Mouse (Mus musculus) liver, embryonic 15.5 days (tissue): ENCODE results near the gene Pbrm1. TPM values are rescaled to one million over a fixed set of nuclear protein-coding genes. Genes with fewer than 3 reads are reported as not detected.
A peak's percentile ranks its signal among the peaks of the same experiment; 100 is the strongest.

Experiments used
- ATAC-seq: fragments of 200-750 bp; cut with Nextera tagmentation; 2 replicates; pipeline ENCODE4 v1.8.0; 2017; ENCODE audit warnings: moderate number of reproducible peaks, mild to moderate bottlenecking, moderate library complexity; ENCODE audit not compliant: insufficient read depth
- H3K27ac ChIP-seq: fragments of 300-500 bp; sonication (generic); replicated peaks from 2 replicates; pipeline ENCODE4 v1.5.1; 2015; ENCODE audit warnings: mild to moderate bottlenecking, inconsistent platforms
- H3K27me3 ChIP-seq: fragments of 300-500 bp; sonication (generic); 2 replicates; pipeline ENCODE4 v1.6.1; 2015; ENCODE audit warnings: mild to moderate bottlenecking, inconsistent platforms
- H3K36me3 ChIP-seq: fragments of 300-500 bp; sonication (generic); replicated peaks from 2 replicates; pipeline ENCODE4 v1.6.1; 2015; ENCODE audit warnings: moderate library complexity, mild to moderate bottlenecking, inconsistent platforms
- H3K4me1 ChIP-seq: fragments of 300-500 bp; sonication (generic); replicated peaks from 2 replicates; pipeline ENCODE4 v1.6.1; 2015; ENCODE audit warnings: inconsistent platforms
- H3K4me2 ChIP-seq: fragments of 300-500 bp; sonication (generic); 2 replicates; pipeline ENCODE4 v1.6.1; 2015; ENCODE audit warnings: moderate library complexity, mild to moderate bottlenecking, inconsistent platforms
- H3K4me3 ChIP-seq: fragments of 300-500 bp; sonication (generic); replicated peaks from 2 replicates; pipeline ENCODE4 v1.5.1; 2015; ENCODE audit warnings: mild to moderate bottlenecking, inconsistent platforms
- H3K9ac ChIP-seq: fragments of 300-500 bp; sonication (generic); 2 replicates; pipeline ENCODE4 v1.6.1; 2015; ENCODE audit warnings: moderate library complexity, mild to moderate bottlenecking, inconsistent platforms
- H3K9me3 ChIP-seq: fragments of 300-500 bp; sonication (generic); replicated peaks from 2 replicates; pipeline ENCODE4 v1.6.1; 2016; ENCODE audit warnings: inconsistent platforms
- WGBS: fragments of 180-500 bp; shearing (Covaris S2); methylation state at CpG from one replicate; pipeline ENCODE4 v1.1.7; 2015; ENCODE audit warnings: mixed read lengths; ENCODE audit not compliant: insufficient replicate concordance; 5-methylcytosine and 5-hydroxymethylcytosine counted together
- polyA plus RNA-seq: library from polyadenylated mRNA; unstranded; fragments of >200 nt; fragmentation: Nextera tagmentation; extraction: Ambion mirVana; gene quantifications from 2 replicates; pipeline ENCODE4 v1.2.1, GENCODE M21; 2015

Pbrm1 gene
- polyA plus RNA-seq, 1 experiment from 2014 or later, result 53.3 TPM

- Histone ChIP-seq H3K9me3 (no peaks in the 10 kb centered on the region), H3K27me3 (no peaks in the 10 kb centered on the region), H3K4me3 (peak overlapping the region; percentile 37), H3K4me2 (peak overlapping the region; percentile 59), H3K27ac (peak overlapping the region; percentile 81), H3K4me1 (peaks cover 67% of the 10 kb centered on the region), H3K36me3 (peaks cover 34% of the 10 kb centered on the region), H3K9ac (peak overlapping the region; percentile 35; the same call in 1 of the 2 replicates)
- WGBS, result 57% methylated on average over 8 of the region's 8 CpGs
- ATAC-seq, result no peak
Observed at GRCm38 (mm10) chr14:31126826-31127225, 107.9 kb downstream of the Pbrm1 start.

DNA sequence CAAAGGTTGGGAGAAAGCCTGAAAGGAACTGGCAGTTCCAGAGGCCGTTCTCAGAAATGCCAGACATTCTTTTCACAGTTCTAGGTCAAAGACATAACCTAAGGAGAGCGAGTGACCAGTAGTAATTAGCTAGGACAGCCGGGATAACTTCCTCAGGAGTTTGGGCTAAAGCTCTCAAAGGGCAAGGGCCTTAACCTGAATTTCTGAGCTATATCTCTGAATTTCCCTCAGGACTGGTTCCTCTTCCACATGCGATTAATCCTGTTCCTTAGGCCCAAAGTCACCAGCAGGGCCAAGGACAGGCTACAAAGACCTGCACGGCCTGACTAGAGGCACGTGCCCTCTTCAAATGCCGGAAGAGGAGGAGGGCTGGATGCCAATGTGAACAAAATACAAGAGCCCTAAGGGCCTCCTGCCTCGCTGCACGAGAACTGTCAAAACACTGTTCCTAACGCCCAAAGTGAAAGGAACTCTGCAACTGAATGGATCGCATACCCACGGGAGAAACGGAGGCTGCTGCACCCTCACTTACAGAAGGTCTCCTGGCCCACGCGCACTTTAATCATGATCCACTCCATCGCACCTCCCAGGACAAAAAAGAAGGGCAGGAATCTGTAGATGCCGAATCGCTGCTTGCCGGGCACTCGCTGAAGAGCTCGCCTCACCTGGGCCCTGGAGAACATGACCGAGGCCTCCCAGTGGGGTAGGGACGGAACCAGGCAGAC is 109.3 kb downstream of the Pbrm1 start:
- Histone ChIP-seq H3K36me3 (peaks cover 22% of the 10 kb centered on the region), H3K9ac (peak overlapping the region; percentile 83), H3K27me3 (no peaks in the 10 kb centered on the region), H3K4me1 (peaks cover 81% of the 10 kb centered on the region), H3K27ac (peak overlapping the region; percentile 87), H3K4me2 (peak overlapping the region; percentile 100), H3K4me3 (peak overlapping the region; percentile 75), H3K9me3 (no peaks in the 10 kb centered on the region)
- 1% methylated on average over 23 of the region's 23 CpGs for WGBS
- ATAC-seq, result peak; percentile 13

GRCm38 (mm10) chr14:31128826-31129219 is 109.9 kb downstream of the Pbrm1 start, which contains the start of gene Smim4:
Gene Smim4 (minus strand): TSS chr14:31128956.
- H3K4me2 ChIP-seq, result peak within 1 kb of the TSS; percentile 100
- peaks cover 87% of the 10 kb centered on the region for H3K4me1 ChIP-seq
- H3K9ac ChIP-seq, result peak within 1 kb of the TSS; percentile 83
- 0% methylated on average over 33 of the region's 33 CpGs for WGBS
- H3K36me3 ChIP-seq, result peaks cover 17% of the 10 kb centered on the region
- no peaks in the 10 kb centered on the region for H3K9me3 ChIP-seq
- peak within 1 kb of the TSS; percentile 75 for H3K4me3 ChIP-seq
- peak; percentile 90 for ATAC-seq
- H3K27me3 ChIP-seq, result no peaks in the 10 kb centered on the region
- H3K27ac ChIP-seq, result peak within 1 kb of the TSS; percentile 87

DNA sequence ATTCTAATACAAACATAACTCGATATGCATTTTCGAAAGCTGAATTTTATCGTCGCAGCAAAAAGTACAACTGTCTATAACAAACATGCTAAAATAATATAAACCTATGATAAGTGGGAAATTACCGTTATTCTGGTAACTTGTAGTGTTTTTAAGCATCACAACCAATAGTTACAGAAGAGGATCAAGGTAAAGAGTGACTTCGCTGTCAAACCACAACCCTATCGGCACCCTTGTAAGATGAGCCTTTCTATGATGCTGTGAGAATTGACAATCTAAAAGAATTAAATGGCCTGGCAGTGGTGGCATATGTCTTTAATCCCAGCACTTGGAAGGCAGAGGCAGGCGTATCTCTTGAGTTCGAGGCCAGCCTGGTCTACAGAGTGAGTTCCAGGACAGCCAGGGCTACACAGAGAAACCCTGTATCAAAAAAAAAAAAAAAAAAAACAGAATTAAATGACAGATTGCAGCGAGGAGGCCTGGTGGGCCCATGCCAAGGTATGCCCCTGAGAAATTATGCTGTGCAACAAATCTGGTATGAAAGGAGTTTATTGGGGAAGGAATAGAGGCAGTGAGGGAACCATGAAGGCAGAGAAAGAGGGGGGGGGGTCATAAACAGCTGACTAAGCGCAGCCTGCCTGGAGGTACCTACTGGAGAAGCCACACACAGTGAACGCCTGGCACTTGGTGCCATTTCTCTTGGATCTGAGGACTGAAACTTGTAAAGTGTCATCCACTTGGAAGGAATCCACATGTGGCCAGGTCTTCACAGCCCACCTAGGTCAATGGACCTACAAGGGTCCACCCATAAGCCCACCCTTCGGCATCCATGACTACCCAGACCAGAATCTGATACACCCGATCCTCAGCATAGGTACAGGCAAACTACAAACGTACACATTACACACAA is 110.6 kb downstream of the Pbrm1 start:
- H3K4me3 ChIP-seq, result peak overlapping the region; percentile 75
- H3K9ac ChIP-seq, result no peak overlapping the region
- H3K9me3 ChIP-seq, result no peaks in the 10 kb centered on the region
- 52% methylated on average over 15 of the region's 15 CpGs for WGBS
- peaks cover 89% of the 10 kb centered on the region for H3K4me1 ChIP-seq
- peak overlapping the region; percentile 100 for H3K4me2 ChIP-seq
- no peaks in the 10 kb centered on the region for H3K27me3 ChIP-seq
- ATAC-seq, result no peak
- H3K27ac ChIP-seq, result peak overlapping the region; percentile 78
- peaks cover 19% of the 10 kb centered on the region for H3K36me3 ChIP-seq

DNA sequence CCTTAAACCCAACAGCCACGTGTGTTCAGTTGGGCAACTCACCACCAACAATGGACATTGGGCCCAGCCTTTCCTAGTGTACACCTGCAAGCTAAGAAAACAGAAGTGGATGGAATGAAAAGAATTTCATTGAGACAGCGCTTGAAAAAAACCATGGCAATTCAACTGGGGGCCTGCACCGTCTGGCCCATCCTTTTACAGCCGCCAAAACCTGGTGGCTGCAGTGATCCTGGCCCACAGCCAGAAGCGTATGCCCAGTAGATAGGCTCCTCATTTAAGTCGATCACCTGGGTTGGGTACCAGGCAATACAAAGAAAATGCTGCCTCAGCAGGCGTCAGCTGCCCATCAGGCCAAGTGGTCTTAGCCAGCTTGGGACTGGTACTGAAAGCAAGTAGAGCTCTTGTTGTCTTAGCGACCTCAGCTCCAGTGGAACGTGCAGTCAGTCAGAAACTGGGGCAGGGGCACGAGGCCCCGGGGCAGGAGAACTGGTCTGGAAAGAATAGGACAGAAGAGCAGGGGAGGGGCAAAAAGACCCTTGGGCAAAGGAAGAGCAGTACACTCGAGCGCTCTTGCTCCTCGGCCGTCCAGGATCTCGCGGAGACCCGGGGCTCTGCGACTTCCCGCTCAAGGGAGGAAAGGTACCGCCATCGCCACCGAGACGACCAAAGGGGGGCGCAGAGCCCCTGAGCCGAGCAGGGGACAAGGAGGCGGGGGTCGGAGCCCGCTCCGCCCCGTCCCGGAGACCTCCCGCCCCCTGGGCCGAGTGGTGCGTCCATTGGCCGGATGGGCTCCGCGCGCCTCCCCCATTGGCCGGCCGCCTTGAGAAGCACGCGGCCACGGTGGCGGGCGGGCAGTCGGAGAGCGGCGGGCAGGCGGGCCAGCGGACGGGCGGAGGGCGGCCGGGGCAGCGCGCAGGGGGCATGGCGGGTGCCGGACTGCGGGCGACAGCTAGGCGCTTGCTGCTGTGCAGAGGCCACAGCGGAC is 111.6 kb downstream of the Pbrm1 start, which contains the start of gene Nt5dc2:
Gene Nt5dc2, plus strand, starts transcription at position 818 of the 985 bp plus-strand sequence.
- Histone ChIP-seq H3K9me3 (no peaks in the 10 kb centered on the region), H3K9ac (peak within 1 kb of the TSS; percentile 86), H3K4me3 (peak within 1 kb of the TSS; percentile 82), H3K4me1 (peaks cover 79% of the 10 kb centered on the region), H3K36me3 (peaks cover 21% of the 10 kb centered on the region), H3K27ac (peak within 1 kb of the TSS; percentile 78), H3K4me2 (peak within 1 kb of the TSS; percentile 100), H3K27me3 (no peaks in the 10 kb centered on the region)
- peak; percentile 62 for ATAC-seq
- 5% methylated on average over 63 of the region's 63 CpGs for WGBS

DNA sequence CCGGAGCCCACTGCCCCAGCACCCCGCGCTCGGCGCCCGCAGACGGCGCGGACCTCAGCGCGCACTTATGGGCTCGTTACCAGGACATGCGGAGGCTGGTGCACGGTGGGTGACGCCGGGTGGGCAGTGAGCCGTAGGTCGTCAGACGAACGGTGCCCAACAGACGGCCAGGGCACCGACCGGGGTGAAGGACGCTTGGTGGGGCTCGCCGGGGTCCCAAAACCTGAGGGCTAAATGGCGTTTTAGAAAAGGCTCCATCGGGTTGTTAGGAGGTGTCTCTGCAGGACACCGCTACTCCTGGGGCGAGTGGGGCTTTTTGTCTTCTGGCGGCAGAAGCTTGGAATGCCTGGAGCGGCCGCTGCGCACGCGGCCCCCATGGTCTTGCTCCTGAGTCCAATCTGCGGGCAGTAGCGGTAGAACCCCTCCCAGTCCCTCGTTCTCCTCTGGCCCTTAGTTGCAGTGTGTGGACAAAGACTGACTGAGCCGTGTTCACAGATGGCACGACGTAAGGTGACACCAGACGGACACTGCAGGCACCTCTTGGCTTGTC is 112.4 kb downstream of the Pbrm1 start:
- Histone ChIP-seq H3K9ac (peak overlapping the region; percentile 86), H3K9me3 (no peaks in the 10 kb centered on the region), H3K4me1 (peaks cover 71% of the 10 kb centered on the region), H3K36me3 (peaks cover 26% of the 10 kb centered on the region), H3K4me2 (peak overlapping the region; percentile 100), H3K4me3 (peak overlapping the region; percentile 82), H3K27me3 (no peaks in the 10 kb centered on the region), H3K27ac (peak overlapping the region; percentile 78)
- WGBS, result under 1% methylated on average over 43 of the region's 43 CpGs
- 0 out of 2 replicates have a peak, but pooled peaks have one; percentile 0 for ATAC-seq

- ATAC-seq, result no peak
- 5% methylated on average over 6 of the region's 6 CpGs for WGBS
- H3K36me3 ChIP-seq, result peaks cover 33% of the 10 kb centered on the region
- peak overlapping the region; percentile 78 for H3K27ac ChIP-seq
- H3K9ac ChIP-seq, result peak overlapping the region; percentile 86
- H3K4me2 ChIP-seq, result peak overlapping the region; percentile 100
- no peaks in the 10 kb centered on the region for H3K27me3 ChIP-seq
- H3K9me3 ChIP-seq, result no peaks in the 10 kb centered on the region
- peak overlapping the region; percentile 82 for H3K4me3 ChIP-seq
- peaks cover 64% of the 10 kb centered on the region for H3K4me1 ChIP-seq
Observed at GRCm38 (mm10) chr14:31132031-31132430, 113.1 kb downstream of the Pbrm1 start.

- Histone ChIP-seq H3K27me3 (no peaks in the 10 kb centered on the region), H3K36me3 (peaks cover 38% of the 10 kb centered on the region), H3K9me3 (no peaks in the 10 kb centered on the region), H3K27ac (peak overlapping the region; percentile 78), H3K4me3 (peak overlapping the region; percentile 82), H3K4me2 (peak overlapping the region; percentile 100), H3K4me1 (peaks cover 59% of the 10 kb centered on the region), H3K9ac (peak overlapping the region; percentile 86; the same call in 1 of the 2 replicates)
- no peak for ATAC-seq
- WGBS, result 67% methylated on average over 7 of the region's 7 CpGs
Observed at GRCm38 (mm10) chr14:31132491-31132975, 113.6 kb downstream of the Pbrm1 start.

GRCm38 (mm10) chr14:31133023-31133665 is 114.2 kb downstream of the Pbrm1 start:
- 63% methylated on average over 11 of the region's 11 CpGs for WGBS
- H3K27ac ChIP-seq, result peak overlapping the region; percentile 78
- peak overlapping the region; percentile 82; the same call in 1 of the 2 replicates for H3K4me3 ChIP-seq

More at GRCm38 (mm10) chr14:31133023-31133665, 114.2 kb downstream of the Pbrm1 start:
- Histone ChIP-seq H3K27me3 (no peaks in the 10 kb centered on the region), H3K4me2 (peak overlapping the region; percentile 100), H3K4me1 (peaks cover 56% of the 10 kb centered on the region), H3K9ac (no peak overlapping the region), H3K9me3 (no peaks in the 10 kb centered on the region), H3K36me3 (peaks cover 44% of the 10 kb centered on the region)
- no peak for ATAC-seq
